Mouse (Mus musculus): ENCODE results near the gene Cmah.

The Cmah gene

DNA sequence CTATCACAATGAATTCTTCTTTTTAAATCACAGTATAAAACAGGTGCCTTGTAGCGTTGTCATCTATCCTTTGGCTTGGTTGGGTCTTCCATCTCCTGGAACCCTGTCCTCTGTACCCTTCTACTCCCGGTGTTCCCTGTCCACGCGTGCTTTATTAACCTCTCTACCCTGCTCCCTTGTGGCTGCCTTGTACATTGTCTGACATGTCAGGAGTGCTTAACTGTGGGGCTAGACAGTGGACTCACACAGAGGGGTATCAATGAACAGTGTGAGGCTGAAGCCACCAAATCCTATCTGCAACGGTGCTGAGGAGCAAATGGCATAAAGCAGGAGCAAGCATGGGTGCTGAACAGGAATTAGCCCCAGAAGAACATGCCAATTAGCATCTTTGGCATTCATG, 133.3 kb downstream of the Cmah start:
- no peaks in the 10 kb centered on the region for H3K4me1 ChIP-seq (replicated peaks; ENCODE audit: low read depth, low read length)

DNA sequence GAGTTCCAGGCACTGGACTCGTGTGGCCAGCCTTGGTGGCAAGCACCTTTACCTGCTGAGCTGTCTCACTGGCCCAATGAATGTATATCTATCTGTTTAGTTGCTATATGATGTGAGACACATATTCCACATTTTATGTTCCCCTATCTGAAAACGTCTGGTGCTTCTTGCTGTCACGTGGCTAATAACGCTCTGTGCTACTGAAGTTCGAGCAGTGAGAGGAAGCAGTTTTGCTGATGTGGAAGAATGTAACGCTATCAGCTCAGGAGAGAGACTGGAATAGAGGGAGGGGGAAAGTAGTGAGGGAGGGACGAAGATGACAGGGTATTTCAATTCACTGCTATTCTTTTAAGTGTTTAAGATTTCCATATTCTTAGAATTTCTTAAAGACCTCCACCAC, 136.6 kb downstream of the Cmah start:
- H3K27me3 ChIP-seq (ENCODE audit: insufficient read depth, low read length): no peaks in the 10 kb centered on the region

More for the DNA sequence above, 133.3 kb downstream of the Cmah start:
- no peaks in the 10 kb centered on the region for H3K27me3 ChIP-seq (ENCODE audit: insufficient read depth, low read length)
- H3K4me3 ChIP-seq (replicated peaks; ENCODE audit: low read length): no peak overlapping the region
- no peaks in the 10 kb centered on the region for H3K36me3 ChIP-seq (ENCODE audit: insufficient read depth, low read length)
- no peak for TF ChIP-seq NANOG (IDR thresholded peaks at IDR 0.05; ENCODE audit: borderline replicate concordance, low read length)
- TF ChIP-seq CTCF (conservative IDR thresholded peaks at IDR 0.05; ENCODE audit: low read length): no peak
- no peak for TF ChIP-seq POU5F1 (IDR thresholded peaks at IDR 0.05; ENCODE audit: borderline replicate concordance, low read length)
- H3K9me3 ChIP-seq (ENCODE audit: low read length): no peaks in the 10 kb centered on the region

DNA sequence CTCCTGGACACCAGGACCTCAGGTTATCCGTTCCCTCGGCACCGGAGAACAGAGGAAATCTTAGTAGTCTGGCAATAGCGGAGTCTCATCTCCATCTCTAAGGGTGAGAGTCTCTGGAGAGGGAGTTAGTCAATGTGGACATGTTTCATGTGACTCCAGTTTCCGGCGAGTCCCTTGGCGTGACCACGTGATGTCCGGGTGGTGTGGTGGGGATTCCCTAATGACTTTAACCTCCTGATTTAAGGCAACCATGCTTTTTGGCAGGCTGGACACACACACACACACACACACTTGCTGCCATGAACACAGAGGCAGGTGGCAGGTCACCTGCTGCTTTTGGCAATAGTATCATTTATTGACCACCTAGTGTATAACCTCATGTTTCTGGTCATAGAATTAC, 138.8 kb downstream of the Cmah start:
- Histone ChIP-seq H3K36me3 (ENCODE audit: insufficient read depth, low read length) (no peaks in the 10 kb centered on the region), H3K27me3 (ENCODE audit: insufficient read depth, low read length) (no peaks in the 10 kb centered on the region), H3K4me3 (replicated peaks; ENCODE audit: low read length) (no peak overlapping the region), H3K4me1 (replicated peaks; ENCODE audit: low read depth, low read length) (no peaks in the 10 kb centered on the region), H3K9me3 (ENCODE audit: low read length) (peaks cover 22% of the 10 kb centered on the region)
- TF ChIP-seq NANOG (IDR thresholded peaks at IDR 0.05; ENCODE audit: borderline replicate concordance, low read length) (no peak), POU5F1 (IDR thresholded peaks at IDR 0.05; ENCODE audit: borderline replicate concordance, low read length) (no peak), CTCF (conservative IDR thresholded peaks at IDR 0.05; ENCODE audit: low read length) (no peak)

More for the DNA sequence above, 136.6 kb downstream of the Cmah start:
- H3K36me3 ChIP-seq (ENCODE audit: insufficient read depth, low read length): no peaks in the 10 kb centered on the region
- TF ChIP-seq CTCF (conservative IDR thresholded peaks at IDR 0.05; ENCODE audit: low read length) (no peak), NANOG (IDR thresholded peaks at IDR 0.05; ENCODE audit: borderline replicate concordance, low read length) (no peak), POU5F1 (IDR thresholded peaks at IDR 0.05; ENCODE audit: borderline replicate concordance, low read length) (no peak)
- no peaks in the 10 kb centered on the region; the same call in 1 of the 2 replicates for H3K9me3 ChIP-seq (ENCODE audit: low read length)
- no peak overlapping the region for H3K4me3 ChIP-seq (replicated peaks; ENCODE audit: low read length)
- no peaks in the 10 kb centered on the region for H3K4me1 ChIP-seq (replicated peaks; ENCODE audit: low read depth, low read length)

DNA sequence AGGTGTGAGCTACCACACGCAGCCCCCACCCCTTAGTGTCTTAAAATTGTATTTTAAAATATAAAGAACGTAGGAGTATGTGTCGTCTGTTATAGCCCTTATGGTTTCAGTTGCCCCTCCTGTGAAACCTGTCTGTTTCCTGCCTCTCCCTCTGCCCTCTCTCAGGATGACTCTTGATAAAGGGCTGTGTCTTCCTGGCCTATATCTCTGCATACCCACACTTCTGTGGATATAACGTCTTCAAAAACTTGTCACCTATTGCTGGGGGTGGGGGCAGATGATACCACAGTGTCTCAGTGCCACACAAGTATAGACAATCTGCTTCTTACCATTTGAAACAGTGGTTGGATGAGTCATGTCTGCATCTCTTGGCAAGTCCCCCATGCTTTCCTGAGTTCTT, 140.6 kb downstream of the Cmah start:
- TF ChIP-seq NANOG (IDR thresholded peaks at IDR 0.05; ENCODE audit: borderline replicate concordance, low read length) (no peak), CTCF (conservative IDR thresholded peaks at IDR 0.05; ENCODE audit: low read length) (no peak), POU5F1 (IDR thresholded peaks at IDR 0.05; ENCODE audit: borderline replicate concordance, low read length) (no peak)
- no peaks in the 10 kb centered on the region for H3K4me1 ChIP-seq (replicated peaks; ENCODE audit: low read depth, low read length)
- no peaks in the 10 kb centered on the region for H3K36me3 ChIP-seq (ENCODE audit: insufficient read depth, low read length)
- H3K4me3 ChIP-seq (replicated peaks; ENCODE audit: low read length): no peak overlapping the region
- peaks cover 39% of the 10 kb centered on the region for H3K9me3 ChIP-seq (ENCODE audit: low read length)
- no peaks in the 10 kb centered on the region for H3K27me3 ChIP-seq (ENCODE audit: insufficient read depth, low read length)

DNA sequence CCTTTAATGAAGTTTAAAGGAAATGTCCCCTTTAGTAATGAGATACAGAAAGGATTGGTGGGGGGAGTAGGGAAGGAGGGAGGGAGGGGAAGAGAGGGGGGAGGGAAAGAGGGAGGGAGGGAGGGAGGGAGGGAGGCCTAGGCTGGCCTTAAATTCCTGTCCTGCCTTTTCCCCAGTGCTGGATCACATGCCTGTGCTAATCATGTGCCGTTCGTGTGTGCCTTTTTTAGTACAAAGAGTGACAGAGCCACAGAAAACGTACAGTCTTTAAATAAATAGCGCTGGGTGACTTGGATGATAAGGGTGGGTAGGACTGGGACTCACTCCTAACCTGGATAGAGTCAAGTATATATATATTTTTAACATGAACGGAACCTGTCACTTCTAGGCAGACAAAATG, 150.4 kb downstream of the Cmah start:
- Histone ChIP-seq H3K4me3 (replicated peaks; ENCODE audit: low read length) (no peak overlapping the region), H3K36me3 (ENCODE audit: insufficient read depth, low read length) (no peaks in the 10 kb centered on the region), H3K9me3 (ENCODE audit: low read length) (peaks cover 15% of the 10 kb centered on the region), H3K4me1 (replicated peaks; ENCODE audit: low read depth, low read length) (0 out of 2 replicates have a peak, but pooled peaks cover 5% of the 10 kb centered on the region), H3K27me3 (ENCODE audit: insufficient read depth, low read length) (no peaks in the 10 kb centered on the region)
- TF ChIP-seq POU5F1 (IDR thresholded peaks at IDR 0.05; ENCODE audit: borderline replicate concordance, low read length): no peak
- TF ChIP-seq CTCF (conservative IDR thresholded peaks at IDR 0.05; ENCODE audit: low read length): no peak
- TF ChIP-seq NANOG (IDR thresholded peaks at IDR 0.05; ENCODE audit: borderline replicate concordance, low read length): no peak

DNA sequence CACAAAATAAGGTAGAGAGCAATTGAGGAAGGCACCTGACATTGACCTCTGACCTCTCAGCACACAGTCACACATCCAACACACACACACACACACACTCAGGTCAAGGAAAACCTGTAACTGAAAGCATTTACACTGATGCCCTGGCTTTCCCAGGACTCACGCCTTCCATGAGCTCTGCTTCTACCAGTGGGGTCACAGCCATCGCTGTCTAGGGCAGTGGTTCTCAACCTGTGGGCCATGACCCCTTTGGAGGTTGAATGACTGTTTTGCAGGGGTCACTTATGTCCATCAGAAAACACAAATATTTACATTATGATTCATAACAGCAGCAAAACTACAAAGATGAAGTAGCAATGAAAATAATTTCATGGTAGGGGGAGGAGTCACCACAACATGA, 152.3 kb downstream of the Cmah start:
- no peak for TF ChIP-seq CTCF (conservative IDR thresholded peaks at IDR 0.05; ENCODE audit: low read length)
- TF ChIP-seq POU5F1 (IDR thresholded peaks at IDR 0.05; ENCODE audit: borderline replicate concordance, low read length): no peak
- no peak for TF ChIP-seq NANOG (IDR thresholded peaks at IDR 0.05; ENCODE audit: borderline replicate concordance, low read length)
- Histone ChIP-seq H3K9me3 (ENCODE audit: low read length) (peaks cover 11% of the 10 kb centered on the region; the same call in 1 of the 2 replicates), H3K27me3 (ENCODE audit: insufficient read depth, low read length) (no peaks in the 10 kb centered on the region), H3K4me3 (replicated peaks; ENCODE audit: low read length) (no peak overlapping the region), H3K36me3 (ENCODE audit: insufficient read depth, low read length) (no peaks in the 10 kb centered on the region), H3K4me1 (replicated peaks; ENCODE audit: low read depth, low read length) (0 out of 2 replicates have a peak, but pooled peaks cover 5% of the 10 kb centered on the region)

DNA sequence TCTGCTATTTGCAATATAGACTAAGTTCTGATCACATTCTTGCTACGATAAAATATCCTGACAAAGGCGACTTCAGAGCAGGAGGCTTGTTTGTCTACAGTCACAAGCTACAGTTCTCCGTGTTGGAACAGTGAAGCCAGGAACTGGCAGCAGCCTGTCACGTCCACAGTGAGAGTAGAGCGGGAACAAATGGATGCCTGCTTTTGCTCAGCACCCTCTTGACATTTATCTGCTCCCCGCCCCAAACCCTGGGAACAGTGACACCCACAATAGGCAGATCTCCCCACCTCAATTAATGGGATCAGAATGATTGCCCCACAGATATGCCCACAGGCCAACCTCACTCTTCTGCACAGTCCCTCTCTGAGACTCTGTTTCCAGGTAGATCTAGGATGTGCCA, 153.6 kb downstream of the Cmah start:
- Histone ChIP-seq H3K36me3 (ENCODE audit: insufficient read depth, low read length) (no peaks in the 10 kb centered on the region), H3K4me1 (replicated peaks; ENCODE audit: low read depth, low read length) (0 out of 2 replicates have a peak, but pooled peaks cover 5% of the 10 kb centered on the region)
- no peak for TF ChIP-seq NANOG (IDR thresholded peaks at IDR 0.05; ENCODE audit: borderline replicate concordance, low read length)
- no peak for TF ChIP-seq CTCF (conservative IDR thresholded peaks at IDR 0.05; ENCODE audit: low read length)
- no peak for TF ChIP-seq POU5F1 (IDR thresholded peaks at IDR 0.05; ENCODE audit: borderline replicate concordance, low read length)

DNA sequence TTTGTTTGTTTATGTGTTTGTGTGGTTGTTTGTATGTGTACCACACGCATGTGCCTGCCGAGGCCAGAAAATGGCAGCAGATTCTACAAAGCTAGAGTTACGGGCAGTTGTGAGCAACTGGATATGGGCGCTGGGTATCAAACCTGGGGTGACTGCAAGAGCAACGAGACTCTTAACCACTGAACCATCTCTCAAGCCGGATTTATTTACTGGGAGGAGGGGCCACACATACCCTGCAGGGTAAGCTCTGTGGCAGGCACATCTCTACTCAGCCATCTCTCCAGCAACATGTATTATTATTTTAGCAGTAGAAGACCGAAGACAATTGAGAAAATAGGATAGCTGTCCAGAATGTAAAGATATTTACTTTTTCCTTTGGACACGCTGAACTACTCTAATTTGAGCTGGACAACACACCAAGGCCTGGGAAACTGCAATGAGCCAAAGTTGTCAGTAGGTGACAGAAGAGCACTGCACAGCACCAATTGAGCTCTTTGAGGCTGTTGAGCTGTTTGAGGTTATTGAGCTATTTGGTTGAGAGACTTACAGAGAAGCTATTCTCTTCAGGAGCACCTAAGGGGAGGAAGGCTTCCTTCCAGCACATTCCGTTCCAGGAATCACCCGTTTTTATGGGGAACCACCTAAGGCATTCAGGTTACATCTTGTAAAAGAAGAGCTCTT, 154.6 kb downstream of the Cmah start:
- Histone ChIP-seq H3K9me3 (ENCODE audit: low read length) (no peaks in the 10 kb centered on the region), H3K36me3 (ENCODE audit: insufficient read depth, low read length) (no peaks in the 10 kb centered on the region), H3K4me3 (replicated peaks; ENCODE audit: low read length) (no peak overlapping the region), H3K27me3 (ENCODE audit: insufficient read depth, low read length) (no peaks in the 10 kb centered on the region), H3K4me1 (replicated peaks; ENCODE audit: low read depth, low read length) (0 out of 2 replicates have a peak, but pooled peaks cover 5% of the 10 kb centered on the region)
- TF ChIP-seq CTCF (conservative IDR thresholded peaks at IDR 0.05; ENCODE audit: low read length): peak; percentile 90
- no peak for TF ChIP-seq NANOG (IDR thresholded peaks at IDR 0.05; ENCODE audit: borderline replicate concordance, low read length)

More for the DNA sequence above, 153.6 kb downstream of the Cmah start:
- Histone ChIP-seq H3K27me3 (ENCODE audit: insufficient read depth, low read length) (no peaks in the 10 kb centered on the region), H3K4me3 (replicated peaks; ENCODE audit: low read length) (no peak overlapping the region), H3K9me3 (ENCODE audit: low read length) (peaks cover 8% of the 10 kb centered on the region; the same call in 1 of the 2 replicates)

All from E14TG2a.4 (cell line).